Mouse (Mus musculus) 416B (cell line): ENCODE data around the gene Lrrc2.
A peak's percentile ranks its signal among the peaks of the same experiment; 100 is the strongest.

Experiments used
- DNase-seq: peaks from one replicate; pipeline ENCODE4 v3.0.0; 2011; ENCODE audit warnings: low read depth

Lrrc2 gene

DNA sequence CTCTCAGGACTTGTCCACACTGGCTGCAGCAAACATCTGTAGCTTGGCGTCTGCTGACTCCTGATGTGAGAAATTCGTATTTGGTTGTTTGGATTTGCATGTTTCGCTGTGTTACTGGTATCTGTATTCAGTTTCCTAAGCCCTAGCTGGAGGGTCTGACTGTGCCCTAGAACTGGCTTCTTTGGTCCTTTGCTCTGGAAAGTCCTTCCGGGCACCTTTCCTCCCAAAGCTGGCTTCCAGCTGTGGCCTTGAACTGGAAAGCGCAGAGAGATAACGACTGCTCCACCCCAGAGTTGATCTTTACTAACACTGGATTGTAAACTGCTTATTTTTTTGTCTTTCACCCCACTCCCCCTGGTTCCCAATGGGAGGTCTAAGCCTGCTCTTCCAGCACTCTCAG is 3.4 kb upstream of the Lrrc2 start:
- DNase-seq: no peak

- no peak for DNase-seq
These were observed 2.5 kb upstream of the Lrrc2 start for GRCm38 (mm10) chr9:110948813-110949310.

- DNase-seq: no peak
These were observed 1.2 kb upstream of the Lrrc2 start for GRCm38 (mm10) chr9:110950109-110950508.

DNA sequence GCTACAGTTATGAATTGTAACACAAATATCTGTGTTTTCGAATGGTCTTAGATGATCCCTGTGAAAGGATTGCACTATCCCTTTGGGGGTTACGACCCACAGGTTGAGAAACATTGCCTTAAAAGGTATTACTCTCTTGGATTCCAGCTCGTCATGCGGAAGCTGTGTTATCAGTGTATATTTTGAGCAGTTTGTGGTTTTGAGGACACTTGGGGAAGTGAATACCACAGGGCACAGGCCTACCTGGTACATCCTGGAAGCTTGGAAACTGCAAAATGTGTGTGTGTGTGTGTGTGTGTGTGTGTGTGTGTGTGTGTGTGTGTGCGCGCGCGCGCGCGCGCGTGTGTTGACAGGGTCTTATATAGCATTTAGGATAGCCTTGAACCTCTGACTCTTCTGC is 521 bp downstream of the Lrrc2 start:
- peak; percentile 53 for DNase-seq

DNA sequence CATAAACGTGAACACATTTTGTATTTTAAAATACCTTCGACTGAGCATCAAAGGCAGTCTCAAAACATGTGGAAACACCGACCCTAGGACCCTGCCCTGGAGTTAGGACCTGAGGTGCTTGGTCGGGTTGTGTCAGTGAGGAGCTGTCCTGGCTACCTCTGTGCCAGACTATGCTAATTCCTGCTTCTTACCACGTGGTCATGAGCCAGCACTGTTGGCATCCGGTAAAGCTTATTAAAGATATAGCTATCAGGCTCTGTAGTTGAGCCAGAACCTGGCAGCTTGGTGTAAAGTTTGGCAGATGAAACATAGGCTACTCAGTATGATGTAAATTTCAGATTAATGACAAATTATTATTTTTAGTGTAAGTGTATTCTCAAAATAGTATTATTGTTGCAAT is 1.1 kb downstream of the Lrrc2 start:
- peak; percentile 28 for DNase-seq

DNA sequence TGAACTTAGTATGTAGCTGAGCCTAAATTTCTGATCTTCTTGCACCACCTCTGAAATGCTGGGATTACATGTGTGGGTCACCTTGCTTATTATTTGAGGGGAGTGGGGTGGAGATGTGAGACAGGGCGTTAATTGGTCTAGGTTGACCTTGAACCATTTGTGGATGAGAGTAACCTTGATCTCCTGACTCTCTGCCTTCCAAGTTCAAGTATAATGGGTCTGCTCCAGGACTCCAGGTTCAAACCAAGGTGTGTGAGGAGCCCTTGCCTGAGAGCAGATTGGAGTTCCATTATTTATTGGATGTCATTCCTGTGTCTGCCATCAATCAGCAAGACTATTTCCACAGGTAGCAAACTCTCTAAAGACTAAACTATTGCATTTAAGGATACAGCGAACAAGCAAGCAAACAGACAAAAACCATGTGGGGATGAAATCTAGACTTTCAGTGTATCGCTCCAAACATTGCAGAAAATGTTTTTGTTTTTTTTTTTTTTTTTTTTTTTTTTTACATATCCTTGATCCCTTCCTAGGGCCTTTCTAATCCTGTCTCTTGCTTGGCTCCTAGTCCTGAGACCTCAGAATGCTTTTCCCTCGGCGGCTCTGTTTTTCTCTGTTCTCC is 1.7 kb downstream of the Lrrc2 start:
- no peak for DNase-seq

DNA sequence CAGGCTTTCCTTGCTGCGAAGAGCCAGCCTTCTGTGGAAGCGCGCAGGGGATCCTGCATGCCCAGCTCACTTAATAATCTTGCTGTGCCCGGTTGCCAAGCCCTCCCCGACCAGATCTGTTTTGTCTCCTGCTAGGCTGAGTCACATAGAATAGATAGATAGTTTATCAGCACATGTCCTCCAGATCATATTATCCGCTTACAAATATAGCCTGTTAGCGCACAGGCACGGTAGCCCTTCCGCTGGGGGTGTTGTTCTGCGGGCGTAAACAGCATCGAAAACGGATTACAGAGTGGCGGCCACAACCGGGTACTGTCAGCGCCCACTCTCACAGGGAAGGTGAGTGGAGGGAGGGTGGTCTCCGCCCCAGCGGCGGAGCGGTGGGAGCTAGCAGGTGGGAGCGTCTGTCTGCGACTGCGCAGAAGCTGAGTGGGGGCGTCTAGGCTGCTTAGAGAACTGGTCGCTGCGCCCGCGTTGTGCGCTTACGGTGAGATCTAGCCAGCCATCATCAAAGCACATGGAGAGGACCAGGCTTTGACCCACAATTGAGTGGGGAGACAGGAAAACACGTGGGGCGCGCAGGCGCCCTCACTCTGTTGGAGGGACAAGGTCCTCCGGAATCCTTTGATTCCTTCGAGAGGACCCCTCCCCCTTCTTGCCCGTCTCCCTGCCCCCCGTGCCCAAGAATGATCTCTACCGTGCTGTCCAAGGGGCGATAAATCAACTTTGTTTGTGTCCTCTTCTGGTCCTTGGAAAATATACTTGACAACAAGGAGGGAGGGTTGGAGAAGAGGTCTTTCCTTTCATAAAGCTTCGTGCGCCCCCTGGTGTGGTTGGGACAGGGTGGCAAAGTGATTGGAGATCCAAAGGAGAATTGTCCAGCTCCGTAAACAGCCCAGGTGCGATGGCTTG is 2.5 kb downstream of the Lrrc2 start:
- DNase-seq: no peak

DNA sequence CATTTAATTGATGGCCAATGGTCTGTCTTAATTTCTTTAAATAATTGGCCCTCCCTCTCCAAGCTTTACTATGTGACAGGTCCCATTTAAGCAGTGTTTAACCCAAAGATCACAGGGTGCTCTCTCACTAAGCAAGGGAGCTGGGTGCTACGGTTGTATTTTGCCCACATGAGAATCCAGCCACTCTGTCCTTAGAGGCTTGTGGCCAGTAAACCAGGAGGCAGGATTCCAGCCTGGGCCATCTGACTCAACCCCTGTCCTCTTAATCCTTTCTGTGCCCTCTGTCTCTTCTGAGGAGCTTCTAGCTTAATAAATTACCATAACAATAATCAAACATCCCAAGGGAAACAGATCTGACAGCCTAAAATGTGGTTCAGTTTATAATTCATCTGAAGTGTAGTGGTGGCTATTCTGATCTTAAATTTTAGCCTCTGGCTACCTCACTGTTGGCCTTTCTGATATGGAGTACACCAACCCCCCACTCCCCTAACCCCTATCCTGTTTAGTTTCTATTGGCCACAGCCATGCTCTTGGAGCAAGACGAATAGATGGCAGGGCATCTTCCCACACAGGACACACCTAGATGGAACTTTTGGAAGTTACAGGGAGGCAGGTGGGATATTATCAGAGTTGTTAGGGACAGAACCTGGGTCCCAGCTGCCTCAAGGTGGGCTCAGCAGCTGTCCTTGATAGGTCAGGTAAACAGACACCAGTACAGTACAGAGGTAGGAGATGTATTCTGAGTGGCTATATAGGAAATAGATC is 3.5 kb downstream of the Lrrc2 start:
- DNase-seq: no peak

GRCm38 (mm10) chr9:110955962-110956361 is 4.6 kb downstream of the Lrrc2 start:
- no peak for DNase-seq

- no peak for DNase-seq
These were observed 8.3 kb downstream of the Lrrc2 start for GRCm38 (mm10) chr9:110959669-110960068.

GRCm38 (mm10) chr9:110960230-110961149 is 9.1 kb downstream of the Lrrc2 start:
- DNase-seq: no peak

DNA sequence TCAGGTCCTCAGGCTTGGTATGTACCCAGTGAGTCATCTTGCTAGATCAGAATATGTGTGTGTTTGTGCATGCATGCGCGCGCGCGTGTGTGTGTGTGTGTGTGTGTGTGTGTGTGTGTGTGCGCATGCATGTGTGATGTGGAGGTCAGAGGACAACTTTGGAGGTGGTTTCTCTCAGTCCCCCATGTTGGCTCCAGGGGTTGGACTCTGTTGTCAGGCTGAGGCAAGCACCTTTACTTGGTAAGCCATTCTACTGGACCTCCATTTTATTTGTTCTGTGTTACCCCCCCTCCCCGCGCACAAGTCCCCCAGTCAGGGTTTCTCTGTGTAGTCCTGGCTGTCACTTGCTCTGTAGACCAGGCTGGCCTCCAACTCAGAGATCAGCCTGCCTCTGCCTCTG is 10.0 kb downstream of the Lrrc2 start:
- no peak for DNase-seq

- no peak for DNase-seq
These were observed 12.3 kb downstream of the Lrrc2 start for GRCm38 (mm10) chr9:110963566-110964115.

- DNase-seq: no peak
These were observed 13.9 kb downstream of the Lrrc2 start for GRCm38 (mm10) chr9:110965062-110965909.

DNA sequence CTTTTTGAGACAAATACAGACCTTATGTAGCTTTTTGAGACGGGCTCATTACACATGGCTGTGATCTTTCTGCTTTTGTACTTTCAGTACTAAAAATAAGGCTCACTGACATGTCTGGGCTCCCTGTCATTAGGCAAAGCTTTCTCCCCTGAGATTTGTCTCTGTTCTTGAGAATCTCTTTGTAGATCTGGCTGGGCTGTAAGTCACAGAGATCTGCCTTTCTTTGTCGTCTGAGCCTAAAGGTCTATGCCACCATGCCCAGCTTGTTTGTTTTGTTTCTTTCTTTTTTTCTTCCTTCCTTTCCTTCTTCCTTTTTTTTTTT is 14.5 kb downstream of the Lrrc2 start:
- DNase-seq: no peak

DNA sequence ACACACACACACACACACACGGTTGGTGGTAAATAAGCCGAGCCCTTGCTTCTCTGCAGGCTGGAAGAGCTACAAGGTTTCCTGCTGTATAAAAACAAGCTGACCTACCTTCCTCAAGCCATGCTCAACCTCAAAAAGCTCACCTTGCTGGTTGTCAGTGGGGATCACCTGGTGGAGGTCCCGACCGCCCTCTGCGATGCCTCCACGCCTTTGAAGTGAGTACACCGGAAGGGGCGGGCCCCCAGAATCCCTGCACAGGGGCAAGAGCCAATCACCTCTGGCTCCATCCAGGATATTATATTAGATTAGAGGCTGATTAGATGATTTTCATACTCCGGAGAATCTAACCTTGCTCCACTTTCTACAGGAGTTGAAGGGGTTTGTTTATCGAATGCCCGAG is 28.1 kb downstream of the Lrrc2 start:
- DNase-seq: no peak

- DNase-seq: no peak
These were observed 31.0 kb downstream of the Lrrc2 start for GRCm38 (mm10) chr9:110982351-110982750.

- DNase-seq: no peak
These were observed 32.8 kb downstream of the Lrrc2 start for GRCm38 (mm10) chr9:110984096-110984495.

- no peak for DNase-seq
These were observed 34.2 kb downstream of the Lrrc2 start for GRCm38 (mm10) chr9:110985541-110985940.

DNA sequence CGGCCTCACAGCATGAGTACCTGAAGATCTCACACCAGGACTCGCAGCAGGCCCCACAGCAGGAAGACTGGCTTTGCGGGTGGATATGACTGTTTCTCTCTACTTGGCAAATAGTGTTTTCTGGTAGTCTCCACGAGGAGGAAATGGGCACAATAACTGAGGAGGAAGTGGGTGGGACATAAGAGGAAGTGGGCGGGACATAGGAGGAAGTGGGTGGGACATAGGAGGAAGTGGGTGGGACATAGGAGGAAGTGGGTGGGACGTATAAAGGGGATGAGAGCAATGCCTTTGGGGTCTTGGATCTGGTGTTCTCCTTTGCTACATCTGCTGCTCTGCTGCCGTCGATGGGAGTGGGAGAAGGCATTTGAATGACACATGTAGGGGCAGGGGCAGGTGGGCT is 34.6 kb downstream of the Lrrc2 start:
- no peak for DNase-seq
